Mouse (Mus musculus): ENCODE results near the gene Ppp4r4. TPM values are rescaled to one million over a fixed set of nuclear protein-coding genes. Genes with fewer than 3 reads are reported as not detected.
A peak's percentile ranks its signal among the peaks of the same experiment; 100 is the strongest.

The Ppp4r4 gene
- polyA plus RNA-seq, 1 experiment: 17.6 TPM

DNA sequence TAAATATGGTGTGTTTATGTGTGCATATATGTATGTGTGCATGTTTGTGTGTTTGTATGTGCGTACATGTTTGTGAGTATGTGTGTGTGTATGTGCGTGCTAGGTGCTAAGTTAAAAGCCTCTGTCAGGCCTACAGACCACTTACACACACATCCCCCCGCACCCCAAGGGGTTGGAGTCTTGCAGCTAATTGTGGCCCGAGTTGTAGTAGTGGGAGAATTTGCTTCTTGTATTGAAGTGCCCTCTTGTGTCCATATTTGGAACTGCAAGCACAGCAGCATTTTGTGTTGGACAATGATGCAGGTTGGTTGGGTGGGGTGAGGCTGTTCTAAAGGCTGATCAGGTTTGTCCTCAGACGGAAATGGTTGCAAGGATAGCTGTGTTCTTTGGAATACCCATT, 39.3 kb upstream of the Ppp4r4 start:
- Histone ChIP-seq H3K4me1 (ENCODE audit: control insufficient read depth, insufficient read depth, low read length) (peaks cover 2% of the 10 kb centered on the region; the same call in 1 of the 2 replicates), H3K27ac (ENCODE audit: control insufficient read depth, insufficient read depth, low read depth, low read length) (no peak overlapping the region), H3K27me3 (ENCODE audit: control insufficient read depth, insufficient read depth, low read length) (no peaks in the 10 kb centered on the region), H3K36me3 (ENCODE audit: control insufficient read depth, insufficient read depth, low read length) (no peaks in the 10 kb centered on the region), H3K4me3 (ENCODE audit: control insufficient read depth, low read depth, low read length) (no peak overlapping the region)
- TF ChIP-seq POLR2A (IDR thresholded peaks at IDR 0.05; ENCODE audit: control insufficient read depth, low read depth, low read length) (no peak), CTCF (IDR thresholded peaks at IDR 0.05; ENCODE audit: control insufficient read depth, insufficient read depth, insufficient replicate concordance, low read depth, low read length) (peak; percentile 43; the same call in 1 of the 2 replicates)

DNA sequence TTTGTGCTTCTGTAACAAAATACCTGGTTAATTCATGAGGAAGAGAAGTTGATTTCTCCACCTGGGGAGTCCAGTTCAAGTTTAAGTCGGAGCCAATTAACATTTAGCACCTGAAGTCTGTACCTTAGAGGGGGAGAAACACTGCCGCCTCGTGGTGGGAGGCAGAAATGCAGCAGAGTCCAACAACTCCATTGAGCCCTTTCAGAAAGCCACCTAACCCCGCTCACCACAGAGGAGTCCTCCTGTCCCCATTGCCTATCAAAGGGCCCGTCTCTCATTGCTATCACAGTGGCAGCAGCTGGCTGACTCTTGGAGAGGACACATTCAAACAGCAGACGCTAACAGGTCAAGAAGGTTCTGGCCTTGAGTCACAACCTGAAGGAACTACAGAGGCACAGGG, 37.6 kb upstream of the Ppp4r4 start:
- H3K27ac ChIP-seq (ENCODE audit: control insufficient read depth, insufficient read depth, low read depth, low read length): no peak overlapping the region
- H3K4me1 ChIP-seq (ENCODE audit: control insufficient read depth, insufficient read depth, low read length): peaks cover 2% of the 10 kb centered on the region; the same call in 1 of the 2 replicates
- H3K27me3 ChIP-seq (ENCODE audit: control insufficient read depth, insufficient read depth, low read length): no peaks in the 10 kb centered on the region
- no peak overlapping the region for H3K4me3 ChIP-seq (ENCODE audit: control insufficient read depth, low read depth, low read length)
- no peak for TF ChIP-seq POLR2A (IDR thresholded peaks at IDR 0.05; ENCODE audit: control insufficient read depth, low read depth, low read length)
- peak; percentile 87 for TF ChIP-seq CTCF (IDR thresholded peaks at IDR 0.05; ENCODE audit: control insufficient read depth, insufficient read depth, insufficient replicate concordance, low read depth, low read length)
- no peaks in the 10 kb centered on the region for H3K36me3 ChIP-seq (ENCODE audit: control insufficient read depth, insufficient read depth, low read length)

DNA sequence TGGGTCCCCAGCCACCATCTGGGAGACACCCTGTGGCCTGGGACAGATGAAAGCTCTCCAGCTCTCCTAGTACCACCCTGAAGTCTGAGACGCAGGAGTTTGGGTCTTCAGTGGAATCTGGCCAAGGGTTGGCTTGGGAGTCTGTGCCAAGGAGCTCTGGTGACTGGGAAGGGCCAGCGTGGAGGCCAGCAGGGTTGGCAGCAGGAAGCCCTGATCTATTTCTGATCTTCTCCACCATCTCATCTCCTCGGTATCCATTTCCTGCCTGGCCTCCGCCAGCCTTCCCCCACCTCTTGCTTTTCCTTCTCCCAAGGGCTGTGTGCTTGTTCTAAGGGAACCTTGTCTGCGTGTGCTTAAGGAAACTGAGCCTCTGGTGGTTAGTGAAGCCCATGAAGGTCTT, 33.3 kb upstream of the Ppp4r4 start:
- Histone ChIP-seq H3K4me1 (ENCODE audit: control insufficient read depth, insufficient read depth, low read length) (peaks cover 2% of the 10 kb centered on the region; the same call in 1 of the 2 replicates), H3K27me3 (ENCODE audit: control insufficient read depth, insufficient read depth, low read length) (no peaks in the 10 kb centered on the region), H3K4me3 (ENCODE audit: control insufficient read depth, low read depth, low read length) (no peak overlapping the region), H3K36me3 (ENCODE audit: control insufficient read depth, insufficient read depth, low read length) (no peaks in the 10 kb centered on the region), H3K27ac (ENCODE audit: control insufficient read depth, insufficient read depth, low read depth, low read length) (no peak overlapping the region)
- TF ChIP-seq POLR2A (IDR thresholded peaks at IDR 0.05; ENCODE audit: control insufficient read depth, low read depth, low read length): no peak
- no peak for TF ChIP-seq CTCF (IDR thresholded peaks at IDR 0.05; ENCODE audit: control insufficient read depth, insufficient read depth, insufficient replicate concordance, low read depth, low read length)

DNA sequence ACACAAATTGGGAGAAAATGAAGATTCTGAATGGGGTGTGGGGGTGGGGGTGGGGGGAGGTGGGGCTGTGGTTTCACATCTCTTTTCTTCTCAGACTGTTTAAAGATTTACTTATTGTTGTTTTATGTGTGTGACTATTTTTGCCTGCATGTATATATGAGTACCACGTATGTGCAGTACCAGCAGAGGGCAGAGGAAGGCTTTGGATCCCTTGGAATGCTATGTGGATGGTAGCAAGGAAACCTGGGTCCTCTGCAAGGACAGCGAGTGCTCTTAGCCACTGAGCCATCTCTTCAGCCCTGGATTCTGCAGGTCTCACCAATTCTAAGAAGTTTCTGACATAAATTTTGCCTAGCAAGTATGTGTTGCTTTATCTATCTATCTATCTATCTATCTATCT, 32.8 kb upstream of the Ppp4r4 start:
- no peaks in the 10 kb centered on the region for H3K36me3 ChIP-seq (ENCODE audit: control insufficient read depth, insufficient read depth, low read length)
- no peak overlapping the region for H3K4me3 ChIP-seq (ENCODE audit: control insufficient read depth, low read depth, low read length)
- H3K27ac ChIP-seq (ENCODE audit: control insufficient read depth, insufficient read depth, low read depth, low read length): no peak overlapping the region
- TF ChIP-seq POLR2A (IDR thresholded peaks at IDR 0.05; ENCODE audit: control insufficient read depth, low read depth, low read length): no peak
- no peak for TF ChIP-seq CTCF (IDR thresholded peaks at IDR 0.05; ENCODE audit: control insufficient read depth, insufficient read depth, insufficient replicate concordance, low read depth, low read length)
- H3K27me3 ChIP-seq (ENCODE audit: control insufficient read depth, insufficient read depth, low read length): no peaks in the 10 kb centered on the region
- H3K4me1 ChIP-seq (ENCODE audit: control insufficient read depth, insufficient read depth, low read length): peaks cover 2% of the 10 kb centered on the region; the same call in 1 of the 2 replicates

DNA sequence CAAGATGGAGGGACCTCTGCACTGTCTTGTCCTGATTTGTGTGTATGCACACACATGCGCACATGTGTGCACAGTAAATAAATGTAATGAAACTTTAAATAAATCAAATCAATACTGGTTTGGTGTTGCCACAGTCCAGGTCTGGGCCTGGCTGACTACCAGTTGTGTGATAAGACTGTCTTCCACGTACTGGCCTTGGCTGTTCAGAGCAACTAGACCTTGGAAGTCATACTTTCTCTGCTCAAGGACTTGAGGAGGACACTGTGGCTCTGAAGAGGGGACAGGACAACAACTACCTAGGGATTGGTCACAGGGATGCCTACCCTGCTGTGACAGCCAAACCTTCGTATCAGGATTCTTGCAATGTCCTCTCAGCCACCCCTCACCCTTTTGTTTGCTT, 28.8 kb upstream of the Ppp4r4 start:
- no peak overlapping the region; the same call in 1 of the 2 replicates for H3K27ac ChIP-seq (ENCODE audit: control insufficient read depth, insufficient read depth, low read depth, low read length)
- H3K4me3 ChIP-seq (ENCODE audit: control insufficient read depth, low read depth, low read length): no peak overlapping the region
- no peaks in the 10 kb centered on the region for H3K36me3 ChIP-seq (ENCODE audit: control insufficient read depth, insufficient read depth, low read length)
- TF ChIP-seq CTCF (IDR thresholded peaks at IDR 0.05; ENCODE audit: control insufficient read depth, insufficient read depth, insufficient replicate concordance, low read depth, low read length): no peak
- no peak for TF ChIP-seq POLR2A (IDR thresholded peaks at IDR 0.05; ENCODE audit: control insufficient read depth, low read depth, low read length)
- no peaks in the 10 kb centered on the region for H3K4me1 ChIP-seq (ENCODE audit: control insufficient read depth, insufficient read depth, low read length)
- no peaks in the 10 kb centered on the region for H3K27me3 ChIP-seq (ENCODE audit: control insufficient read depth, insufficient read depth, low read length)

DNA sequence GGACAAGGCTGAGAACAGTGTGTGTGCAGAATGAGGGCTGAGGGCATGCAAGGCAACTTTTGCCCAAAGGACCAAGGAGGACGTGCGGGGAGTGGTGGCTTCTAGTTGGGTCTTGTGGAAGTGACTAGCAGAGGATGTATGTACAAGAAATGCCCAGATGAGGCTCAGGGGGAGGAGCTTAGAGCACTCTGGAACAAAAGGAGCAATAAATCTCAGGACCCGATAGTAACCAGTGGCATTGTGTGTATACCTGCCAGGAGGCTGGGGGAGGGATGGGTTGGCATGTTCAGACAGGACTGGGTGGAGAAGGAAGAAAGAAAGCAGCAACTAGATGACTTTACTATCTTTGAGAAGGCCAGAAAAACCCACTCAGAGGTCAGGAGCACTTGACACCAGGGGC, 27.7 kb upstream of the Ppp4r4 start:
- TF ChIP-seq CTCF (IDR thresholded peaks at IDR 0.05; ENCODE audit: control insufficient read depth, insufficient read depth, insufficient replicate concordance, low read depth, low read length): no peak
- no peak for TF ChIP-seq POLR2A (IDR thresholded peaks at IDR 0.05; ENCODE audit: control insufficient read depth, low read depth, low read length)
- Histone ChIP-seq H3K27ac (ENCODE audit: control insufficient read depth, insufficient read depth, low read depth, low read length) (no peak overlapping the region), H3K4me3 (ENCODE audit: control insufficient read depth, low read depth, low read length) (no peak overlapping the region), H3K36me3 (ENCODE audit: control insufficient read depth, insufficient read depth, low read length) (no peaks in the 10 kb centered on the region), H3K4me1 (ENCODE audit: control insufficient read depth, insufficient read depth, low read length) (no peaks in the 10 kb centered on the region), H3K27me3 (ENCODE audit: control insufficient read depth, insufficient read depth, low read length) (no peaks in the 10 kb centered on the region)

DNA sequence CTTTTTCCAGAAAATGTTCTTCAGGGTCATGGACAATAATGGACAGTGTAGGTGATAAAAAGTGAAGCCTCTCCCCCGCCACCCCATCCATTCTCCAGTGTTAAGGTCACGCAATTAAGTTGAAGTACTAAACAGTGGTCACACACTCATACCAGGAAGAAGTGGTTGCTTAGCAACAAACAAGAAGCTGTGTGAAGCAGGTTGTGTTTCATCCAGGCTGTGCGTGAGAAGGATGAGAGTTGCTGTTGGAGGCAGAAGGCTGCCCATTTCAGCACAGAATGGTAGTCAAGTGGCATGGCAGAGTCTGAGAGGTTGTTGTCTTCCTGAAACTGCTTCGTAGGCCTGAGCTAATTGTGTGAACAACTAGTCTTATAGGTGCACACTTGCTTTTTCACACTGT, 23.7 kb upstream of the Ppp4r4 start:
- H3K36me3 ChIP-seq (ENCODE audit: control insufficient read depth, insufficient read depth, low read length): no peaks in the 10 kb centered on the region
- H3K4me1 ChIP-seq (ENCODE audit: control insufficient read depth, insufficient read depth, low read length): no peaks in the 10 kb centered on the region
- H3K4me3 ChIP-seq (ENCODE audit: control insufficient read depth, low read depth, low read length): peak overlapping the region; percentile 16
- H3K27ac ChIP-seq (ENCODE audit: control insufficient read depth, insufficient read depth, low read depth, low read length): no peak overlapping the region
- TF ChIP-seq POLR2A (IDR thresholded peaks at IDR 0.05; ENCODE audit: control insufficient read depth, low read depth, low read length) (no peak), CTCF (IDR thresholded peaks at IDR 0.05; ENCODE audit: control insufficient read depth, insufficient read depth, insufficient replicate concordance, low read depth, low read length) (no peak)
- H3K27me3 ChIP-seq (ENCODE audit: control insufficient read depth, insufficient read depth, low read length): no peaks in the 10 kb centered on the region

DNA sequence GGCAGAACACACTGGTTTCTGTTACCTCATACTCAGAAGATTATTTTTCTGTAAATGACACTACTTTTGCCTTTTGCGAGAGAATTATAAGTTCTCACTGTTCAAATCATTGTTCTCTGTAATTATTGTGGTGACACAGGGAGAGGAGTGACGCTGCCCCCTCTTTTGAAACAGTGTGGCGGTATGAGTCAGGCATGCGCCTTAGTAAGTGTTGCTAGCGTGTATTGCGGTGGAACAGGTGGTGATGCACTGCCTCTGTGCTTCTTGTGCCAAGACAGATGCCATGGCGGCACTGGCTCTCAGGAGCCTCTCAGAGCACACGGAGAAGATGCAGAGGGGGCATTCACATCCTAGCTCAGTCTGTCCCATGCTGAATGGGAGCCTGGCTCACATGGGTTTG, 22.2 kb upstream of the Ppp4r4 start:
- Histone ChIP-seq H3K4me3 (ENCODE audit: control insufficient read depth, low read depth, low read length) (no peak overlapping the region), H3K4me1 (ENCODE audit: control insufficient read depth, insufficient read depth, low read length) (peaks cover 2% of the 10 kb centered on the region; the same call in 1 of the 2 replicates), H3K27me3 (ENCODE audit: control insufficient read depth, insufficient read depth, low read length) (no peaks in the 10 kb centered on the region), H3K27ac (ENCODE audit: control insufficient read depth, insufficient read depth, low read depth, low read length) (no peak overlapping the region), H3K36me3 (ENCODE audit: control insufficient read depth, insufficient read depth, low read length) (no peaks in the 10 kb centered on the region)
- TF ChIP-seq POLR2A (IDR thresholded peaks at IDR 0.05; ENCODE audit: control insufficient read depth, low read depth, low read length) (no peak), CTCF (IDR thresholded peaks at IDR 0.05; ENCODE audit: control insufficient read depth, insufficient read depth, insufficient replicate concordance, low read depth, low read length) (no peak)

Measured in testis, adult 2 months (tissue).